Mouse (Mus musculus) spleen, postnatal 36 days (tissue): ENCODE results near the gene Vmn1r95.
"Not testable (repeated sequence)": the region's sequence is repeated elsewhere in the genome, so short reads cannot be mapped to it uniquely, and the experiment has no call there.

Experiments used
- DNase-seq, 2 experiments: peaks; one replicate each; pipeline ENCODE4 v3.0.0; 2022; ENCODE audit warnings: low spot score in 2 of 2, mixed read lengths in 1 of 2

The Vmn1r95 gene

GRCm38 (mm10) chr7:20193410-20193809 is at the start of gene Vmn1r95:
Gene Vmn1r95, plus strand, starts transcription at chr7:20193710.
- not testable (repeated sequence) for DNase-seq

GRCm38 (mm10) chr7:20168277-20168676 is 25.2 kb upstream of the Vmn1r95 start, which contains the start of gene Vmn1r94:
Gene Vmn1r94, minus strand, starts transcription at chr7:20168377.
- DNase-seq: not testable (repeated sequence)

- not testable (repeated sequence) for DNase-seq
Observed at GRCm38 (mm10) chr7:20205507-20205906, 12.0 kb downstream of the Vmn1r95 start, which contains the start of gene Gm6164. Gene Gm6164, minus strand, starts transcription at chr7:20205607.

- not testable (repeated sequence) for DNase-seq
Observed at GRCm38 (mm10) chr7:20233728-20234127, 40.2 kb downstream of the Vmn1r95 start, which contains the start of gene Gm4498. Gene Gm4498, minus strand, starts transcription at chr7:20233828.
